Mouse (Mus musculus) frontal cortex, postnatal 10 days (tissue): ENCODE results near the gene Wdr54.

ENCODE experiments used
- DNase-seq, 2 experiments: peaks; one replicate each; pipeline ENCODE4 v3.0.0; 2022; ENCODE audit warnings: low spot score in 2 of 2, mixed read lengths in 1 of 2

The Wdr54 gene

GRCm38 (mm10) chr6:83156259-83156684, at the start of gene Wdr54, which contains the start of gene 1700003E16Rik:
Gene Wdr54, minus strand, starts transcription at chr6:83156397.
Gene 1700003E16Rik, plus strand, starts transcription at chr6:83156404.
- DNase-seq = peak; percentile 74 to 81

GRCm38 (mm10) chr6:83205851-83206250, 49.7 kb upstream of the Wdr54 start:
- DNase-seq = no peak

- DNase-seq = peak in 1 of 2 experiments; percentile 9
These were observed 47.1 kb upstream of the Wdr54 start for GRCm38 (mm10) chr6:83203320-83203719.

GRCm38 (mm10) chr6:83197345-83198004, 41.3 kb upstream of the Wdr54 start:
- DNase-seq = peak; percentile 57 to 61

GRCm38 (mm10) chr6:83193571-83193970, 37.4 kb upstream of the Wdr54 start:
- no peak for DNase-seq

- DNase-seq = no peak
These were observed 30.7 kb upstream of the Wdr54 start for GRCm38 (mm10) chr6:83186946-83187345.

- DNase-seq = peak; percentile 85 to 88
These were observed 30.0 kb upstream of the Wdr54 start for GRCm38 (mm10) chr6:83185895-83186861.

GRCm38 (mm10) chr6:83184858-83185435, 28.8 kb upstream of the Wdr54 start:
- peak in 1 of 2 experiments; percentile 6 for DNase-seq

GRCm38 (mm10) chr6:83180605-83181004, 24.4 kb upstream of the Wdr54 start:
- no peak for DNase-seq

GRCm38 (mm10) chr6:83179390-83180117, 23.4 kb upstream of the Wdr54 start:
- DNase-seq = no peak

- DNase-seq = no peak
These were observed 19.8 kb upstream of the Wdr54 start for GRCm38 (mm10) chr6:83175996-83176395.

GRCm38 (mm10) chr6:83172240-83172920, 16.2 kb upstream of the Wdr54 start:
- no peak for DNase-seq

GRCm38 (mm10) chr6:83171063-83171462, 14.9 kb upstream of the Wdr54 start:
- no peak for DNase-seq

- DNase-seq = no peak
These were observed 13.7 kb upstream of the Wdr54 start for GRCm38 (mm10) chr6:83169872-83170271.

GRCm38 (mm10) chr6:83166243-83166630, 10.0 kb upstream of the Wdr54 start:
- DNase-seq = no peak

GRCm38 (mm10) chr6:83165607-83166242, 9.5 kb upstream of the Wdr54 start, which contains the start of gene Dctn1:
Gene Dctn1, plus strand, starts transcription at chr6:83165920.
- DNase-seq = peak; percentile 83 to 91

- no peak for DNase-seq
These were observed 8.9 kb upstream of the Wdr54 start for GRCm38 (mm10) chr6:83165026-83165606.

GRCm38 (mm10) chr6:83162701-83163100, 6.5 kb upstream of the Wdr54 start:
- DNase-seq = no peak

- no peak for DNase-seq
These were observed 5.9 kb upstream of the Wdr54 start for GRCm38 (mm10) chr6:83161921-83162641.
